Mouse (Mus musculus) urinary bladder, postnatal 36 days (tissue): ENCODE measurements around the gene Olfr588-ps1.
"Not testable (repeated sequence)": the region's sequence is repeated elsewhere in the genome, so short reads cannot be mapped to it uniquely, and the experiment has no call there.

ENCODE experiments used
- DNase-seq, 2 experiments: peaks; one replicate each; pipeline ENCODE4 v3.0.0; 2022; ENCODE audit warnings: low spot score in 2 of 2, mixed read lengths in 1 of 2

Gene Olfr588-ps1

DNA sequence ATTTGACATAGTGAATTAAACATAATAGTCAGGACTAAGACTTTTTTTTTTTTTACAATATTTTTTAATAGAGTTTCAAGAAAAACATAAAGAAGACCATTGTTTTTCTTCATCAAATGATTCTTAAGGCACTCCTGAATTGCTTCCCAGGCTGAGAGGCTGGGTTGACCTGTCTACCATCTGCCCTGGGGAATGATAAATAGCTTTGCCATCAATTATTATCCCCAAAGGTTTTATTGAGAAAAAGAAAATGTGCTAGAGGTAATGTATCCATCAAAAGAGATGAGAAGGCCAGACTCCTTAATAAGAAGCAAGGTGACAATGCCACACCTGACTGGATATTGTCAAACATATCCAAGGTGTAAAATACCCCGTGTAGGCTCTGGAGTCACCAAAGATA, at the start of gene Olfr588-ps1:
TSS of gene Olfr588-ps1 (plus strand) at position 301 of the 400 bp plus-strand sequence.
- DNase-seq: no peak

DNA sequence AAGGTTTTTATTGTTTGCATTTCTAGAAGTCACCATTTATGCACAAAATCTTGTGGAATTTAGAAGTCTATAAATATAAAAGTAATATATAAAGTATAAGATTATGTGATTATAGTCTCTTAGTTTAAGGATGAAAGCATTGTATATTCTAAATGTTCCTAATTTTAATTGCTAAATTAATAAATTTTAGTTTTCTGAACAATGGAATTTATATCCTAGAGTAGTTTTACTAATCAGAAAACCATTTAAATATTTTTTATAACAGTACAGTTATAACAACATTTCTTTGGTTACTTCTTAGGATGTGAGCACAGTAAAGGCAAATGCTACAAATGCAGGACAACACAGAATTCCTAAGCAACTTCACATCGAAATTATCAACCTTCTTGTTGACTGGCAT, 43.3 kb upstream of the Olfr588-ps1 start, which contains the start of gene Olfr585:
TSS of gene Olfr585 (plus strand) at position 301 of the 400 bp plus-strand sequence.
- DNase-seq: no peak

DNA sequence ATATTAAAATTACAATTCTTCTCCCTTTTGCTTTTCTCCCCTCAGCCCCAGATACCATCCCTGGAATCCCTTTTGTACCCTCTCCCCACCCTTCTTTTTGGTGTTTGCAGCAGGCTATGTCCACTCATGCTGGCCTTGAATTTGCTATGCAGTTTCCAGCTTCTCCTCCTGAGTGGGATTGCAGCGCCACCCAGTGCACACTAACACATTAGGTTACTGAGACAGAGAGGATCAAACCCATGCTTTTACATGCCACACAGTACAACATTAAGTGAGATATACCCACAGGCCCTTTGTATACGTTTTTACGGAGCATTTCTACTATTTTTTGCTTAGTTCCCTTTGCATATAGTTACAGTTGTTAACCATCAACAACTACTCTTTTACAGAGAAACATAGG, 21.3 kb upstream of the Olfr588-ps1 start:
- no peak for DNase-seq

DNA sequence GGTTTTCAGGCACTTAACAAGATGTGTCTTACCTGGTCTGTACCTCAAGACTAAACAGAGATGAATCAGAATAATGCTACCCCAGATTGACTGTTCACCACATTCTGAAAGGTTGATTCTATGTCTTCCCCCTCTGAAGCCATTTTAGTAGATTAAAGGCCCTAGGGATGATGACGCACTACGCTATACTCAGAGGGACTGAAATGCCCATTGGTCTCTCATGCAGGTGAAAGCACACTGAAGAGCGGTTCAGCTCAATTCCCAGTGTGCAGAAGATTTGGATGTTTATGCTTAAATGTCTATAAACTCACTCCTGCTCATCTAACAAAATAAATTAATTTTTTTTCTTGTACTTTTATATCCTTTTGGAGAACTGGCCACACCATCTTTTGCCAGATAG, 15.1 kb upstream of the Olfr588-ps1 start, which contains the start of gene Olfr586:
TSS of gene Olfr586 (minus strand) at position 101 of the 400 bp plus-strand sequence.
- DNase-seq: no peak

DNA sequence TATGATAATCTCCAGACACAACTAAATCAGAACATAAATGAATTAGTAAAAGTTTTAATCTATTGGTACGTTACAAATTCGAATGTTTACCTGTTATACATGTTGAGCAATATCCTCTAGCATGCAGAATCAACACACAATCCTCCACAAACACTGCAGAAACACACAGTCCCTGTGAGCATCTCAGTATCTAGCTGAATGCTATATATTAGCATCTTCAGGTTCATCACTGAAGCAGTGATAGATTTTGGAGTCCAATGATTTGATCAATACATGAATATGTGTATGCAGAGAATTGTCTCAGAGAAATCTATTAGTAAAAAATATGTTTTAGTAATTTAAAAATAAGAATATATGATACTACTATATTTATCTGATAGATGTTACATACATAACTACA, 15.6 kb downstream of the Olfr588-ps1 start, which contains the start of gene Olfr589:
TSS of gene Olfr589 (minus strand) at position 101 of the 400 bp plus-strand sequence.
- no peak for DNase-seq

DNA sequence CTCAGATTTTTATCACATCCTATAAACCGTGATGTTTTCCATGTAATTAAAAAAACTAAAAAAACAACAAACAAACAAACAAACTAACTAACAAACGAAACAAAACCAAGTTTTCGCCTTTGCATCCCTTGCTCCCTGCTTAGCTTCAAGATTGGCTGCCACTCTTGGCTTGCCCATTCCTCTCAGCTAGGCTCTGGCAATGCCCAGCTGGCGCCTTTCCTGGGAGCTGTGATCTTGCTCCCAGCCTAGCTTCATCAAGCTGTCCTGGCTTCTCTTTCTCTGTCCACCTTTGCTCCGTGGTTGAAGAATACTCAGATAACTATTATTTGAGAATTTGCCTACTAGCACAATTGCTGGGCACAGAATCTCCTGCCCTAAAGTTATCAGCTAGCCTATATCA, 29.0 kb downstream of the Olfr588-ps1 start:
- DNase-seq: no peak

DNA sequence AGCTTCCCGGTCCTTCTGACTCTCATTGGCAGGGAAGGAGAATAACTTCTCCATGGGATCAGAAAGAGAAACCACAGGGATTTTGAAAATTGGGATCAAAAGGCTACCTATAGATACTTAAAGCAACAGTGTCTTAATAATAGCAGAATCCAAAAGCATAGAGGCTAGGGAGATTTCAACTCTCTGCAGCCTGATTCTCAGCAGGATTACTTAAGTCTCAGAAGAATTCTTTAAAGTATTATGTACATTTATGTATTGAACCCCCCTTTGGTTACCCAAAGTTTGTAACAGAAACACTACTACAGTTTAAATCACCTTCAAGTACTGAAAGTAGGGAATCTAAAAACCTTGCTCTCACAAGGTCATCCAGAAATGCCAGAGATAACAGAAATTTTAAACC, 37.6 kb downstream of the Olfr588-ps1 start, which contains the start of gene Olfr591:
TSS of gene Olfr591 (minus strand) at position 101 of the 400 bp plus-strand sequence.
- DNase-seq: no peak

DNA sequence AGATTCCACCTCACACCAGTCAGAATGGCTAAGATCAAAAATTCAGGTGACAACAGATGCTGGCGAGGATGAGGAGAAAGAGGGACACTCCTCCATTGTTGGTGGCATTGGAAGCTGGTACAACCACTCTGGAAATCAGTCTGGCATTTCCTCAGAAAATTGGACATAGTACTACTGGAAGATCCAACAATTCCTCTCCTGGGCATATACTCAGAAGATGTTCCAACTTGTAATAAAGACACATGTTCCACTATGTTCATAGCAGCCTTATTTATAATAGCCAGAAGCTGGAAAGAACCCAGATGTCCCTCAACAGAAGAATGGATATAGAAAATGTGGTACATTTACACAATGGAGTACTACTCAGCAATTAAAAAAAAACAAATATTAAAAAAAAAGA, 43.8 kb downstream of the Olfr588-ps1 start, which contains the start of gene Olfr592:
TSS of gene Olfr592 (plus strand) at position 301 of the 400 bp plus-strand sequence.
- DNase-seq: not testable (repeated sequence)
